Mouse (Mus musculus) gastrocnemius, postnatal 25 days (tissue): ENCODE data around the gene Palld. TPM values are rescaled to one million over a fixed set of nuclear protein-coding genes. Genes with fewer than 3 reads are reported as not detected.

ENCODE experiments used
- DNase-seq: peaks from one replicate; pipeline ENCODE4 v3.0.0; 2022
- total RNA-seq, 2 experiments: library from RNA; stranded (reverse); gene quantifications; 1 replicate in 1 of 2; 2 replicates in 1 of 2; pipeline ENCODE4 v1.2.3; 2021

The Palld gene
- total RNA-seq, 2 experiments from 2014 or later = 90.9 to 120 TPM

GRCm38 (mm10) chr8:61628938-61629630, 273.4 kb downstream of the Palld start:
- DNase-seq = no peak

- no peak for DNase-seq
Observed at GRCm38 (mm10) chr8:61626246-61626952, 276.1 kb downstream of the Palld start.

- DNase-seq = no peak
Observed at GRCm38 (mm10) chr8:61625656-61626210, 276.8 kb downstream of the Palld start.

- no peak for DNase-seq
Observed at GRCm38 (mm10) chr8:61623485-61624417, 278.7 kb downstream of the Palld start.

GRCm38 (mm10) chr8:61621300-61621699, 281.2 kb downstream of the Palld start:
- no peak for DNase-seq

GRCm38 (mm10) chr8:61617651-61618050, 284.8 kb downstream of the Palld start:
- no peak for DNase-seq

- DNase-seq = no peak
Observed at GRCm38 (mm10) chr8:61617049-61617448, 285.4 kb downstream of the Palld start.

GRCm38 (mm10) chr8:61615711-61616697, 286.5 kb downstream of the Palld start:
- DNase-seq = no peak

- DNase-seq = no peak
Observed at GRCm38 (mm10) chr8:61611741-61612140, 290.7 kb downstream of the Palld start.

- no peak for DNase-seq
Observed at GRCm38 (mm10) chr8:61611077-61611476, 291.4 kb downstream of the Palld start.

- DNase-seq = peak; percentile 40
Observed at GRCm38 (mm10) chr8:61610546-61610945, 291.9 kb downstream of the Palld start.

- DNase-seq = no peak
Observed at GRCm38 (mm10) chr8:61607463-61607813, 295.1 kb downstream of the Palld start.

- peak; percentile 82 for DNase-seq
Observed at GRCm38 (mm10) chr8:61606795-61607462, 295.6 kb downstream of the Palld start.

- no peak for DNase-seq
Observed at GRCm38 (mm10) chr8:61604871-61605270, 297.6 kb downstream of the Palld start.

- no peak for DNase-seq
Observed at GRCm38 (mm10) chr8:61596889-61597288, 305.6 kb downstream of the Palld start.

- no peak for DNase-seq
Observed at GRCm38 (mm10) chr8:61591446-61591845, 311.0 kb downstream of the Palld start.

GRCm38 (mm10) chr8:61590551-61591431, 311.7 kb downstream of the Palld start:
- peak; percentile 82 for DNase-seq

- DNase-seq = no peak
Observed at GRCm38 (mm10) chr8:61589972-61590391, 312.5 kb downstream of the Palld start.

GRCm38 (mm10) chr8:61588336-61588735, 314.2 kb downstream of the Palld start:
- no peak for DNase-seq
